In genomic region chr2:180566240-180566913, GRCm38 (mm10) we compare ENCODE assay signal across 10 mouse cellular contexts. TPM values are rescaled to one million over a fixed set of nuclear protein-coding genes. Genes with fewer than 3 reads are reported as not detected.
DNase-seq lines count a peak whose midpoint lies in the region; ATAC-seq and TF ChIP-seq lines count a peak whose summit lies in the region.
"Had no signal": no experiment of that assay in that cellular context is flagged by ENCODE, and none has a peak within 500 bp of the region (broad histone marks: within the 10 kb centered on the region; RNA-seq: fewer than 3 reads in every experiment).

No protein-coding gene starts in this region.

- peak; percentile 70 for DNase-seq in hindbrain, embryonic 14.5 days (ENCODE audit: low spot score)
- DNase-seq in adrenal gland, adult 2 months, result peak; percentile 41
- peak; percentile 57 for DNase-seq in embryo, embryonic 11.5 days (ENCODE audit: low read depth, low spot score)
- DNase-seq in limb, embryonic 11.5 days (ENCODE audit: low spot score), result peak; percentile 80

- ATAC-seq in hindbrain, embryonic 14.5 days (ENCODE audit: low FRiP score), result no peak
- ATAC-seq in hindbrain, embryonic 16.5 days, result no peak
- peak; percentile 62 for ATAC-seq in CD4-positive, CD25-positive, alpha-beta regulatory T cell, adult 4 months
- ATAC-seq in limb, embryonic 11.5 days (ENCODE audit: insufficient number of reproducible peaks, low FRiP score, low TSS enrichment, low read depth), result no peak
- no peak for ATAC-seq in erythroid progenitor cell, adult 5-6 weeks (replicated peaks; ENCODE audit: low FRiP score, poor library complexity, severe bottlenecking)

- H3K4me3 ChIP-seq in hindbrain, embryonic 14.5 days (replicated peaks; ENCODE audit: low read length), result no peak overlapping the region
- no peak overlapping the region for H3K4me3 ChIP-seq in hindbrain, embryonic 16.5 days (ENCODE audit: low read length)
- no peak overlapping the region for H3K4me3 ChIP-seq in limb, embryonic 11.5 days (ENCODE audit: low read depth, low read length)
- H3K4me3 ChIP-seq in olfactory bulb, adult 2 months (ENCODE audit: insufficient read depth, low read depth, low read length), result no peak overlapping the region
- H3K4me3 ChIP-seq: embryonic facial prominence, embryonic 15.5 days; midbrain, embryonic 12.5 days had no signal

- peaks cover 13% of the 10 kb centered on the region for H3K4me1 ChIP-seq in hindbrain, embryonic 14.5 days (replicated peaks; ENCODE audit: control insufficient read depth, insufficient read depth, low read length)
- H3K4me1 ChIP-seq in hindbrain, embryonic 16.5 days (ENCODE audit: control insufficient read depth, insufficient read depth, low read depth, low read length), result peaks cover 13% of the 10 kb centered on the region
- H3K4me1 ChIP-seq in limb, embryonic 11.5 days (ENCODE audit: control insufficient read depth, insufficient read depth, low read length), result peaks cover 5% of the 10 kb centered on the region; the same call in 1 of the 2 replicates
- no peaks in the 10 kb centered on the region for H3K4me1 ChIP-seq in olfactory bulb, adult 2 months (ENCODE audit: control insufficient read depth, insufficient read depth, low read length)

- peak; percentile 35; the same call in 1 of the 2 replicates for TF ChIP-seq CTCF in olfactory bulb, adult 2 months (IDR thresholded peaks at IDR 0.05; ENCODE audit: insufficient read depth, low read depth, low read length)

- H3K9ac ChIP-seq in hindbrain, embryonic 14.5 days, result no peak overlapping the region
- no peak overlapping the region for H3K9ac ChIP-seq in hindbrain, embryonic 16.5 days (ENCODE audit: low read depth, low read length)
- no peak overlapping the region for H3K9ac ChIP-seq in limb, embryonic 11.5 days (ENCODE audit: low read length)
- H3K9ac ChIP-seq: embryonic facial prominence, embryonic 15.5 days; midbrain, embryonic 12.5 days had no signal

- no peak overlapping the region for H3K27ac ChIP-seq in hindbrain, embryonic 14.5 days
- H3K27ac ChIP-seq in hindbrain, embryonic 16.5 days (ENCODE audit: low read depth, low read length), result no peak overlapping the region
- no peak overlapping the region for H3K27ac ChIP-seq in limb, embryonic 11.5 days (replicated peaks; ENCODE audit: low read depth, low read length)
- no peak overlapping the region for H3K27ac ChIP-seq in olfactory bulb, adult 2 months (ENCODE audit: insufficient read depth, low read depth, low read length)
- H3K27ac ChIP-seq: embryonic facial prominence, embryonic 15.5 days; midbrain, embryonic 12.5 days had no signal

- TF ChIP-seq POLR2A in olfactory bulb, adult 2 months (IDR thresholded peaks at IDR 0.05; ENCODE audit: insufficient read depth, low read depth, low read length), result no peak

- WGBS in hindbrain, embryonic 14.5 days, result 32% methylated on average over 13 of the region's 13 CpGs
- WGBS in hindbrain, embryonic 16.5 days, result 39% methylated on average over 13 of the region's 13 CpGs
- WGBS in limb, embryonic 11.5 days, result 37% methylated on average over 13 of the region's 13 CpGs
- 38% methylated on average over 13 of the region's 13 CpGs for WGBS in olfactory bulb, adult 2 months

- H3K36me3 ChIP-seq in hindbrain, embryonic 14.5 days (replicated peaks; ENCODE audit: control insufficient read depth, insufficient read depth), result no peaks in the 10 kb centered on the region
- no peaks in the 10 kb centered on the region for H3K36me3 ChIP-seq in hindbrain, embryonic 16.5 days (ENCODE audit: control insufficient read depth, insufficient read depth, low read length)
- no peaks in the 10 kb centered on the region for H3K36me3 ChIP-seq in limb, embryonic 11.5 days (ENCODE audit: control insufficient read depth, insufficient read depth, low read length)
- H3K36me3 ChIP-seq: embryonic facial prominence, embryonic 15.5 days; midbrain, embryonic 12.5 days had no signal

- H3K27me3 ChIP-seq in hindbrain, embryonic 14.5 days (ENCODE audit: control insufficient read depth, insufficient read depth, low read length), result 0 out of 2 replicates have a peak, but pooled peaks cover 7% of the 10 kb centered on the region
- no peaks in the 10 kb centered on the region for H3K27me3 ChIP-seq in hindbrain, embryonic 16.5 days (replicated peaks; ENCODE audit: control insufficient read depth, insufficient read depth, low read length)
- no peaks in the 10 kb centered on the region for H3K27me3 ChIP-seq in limb, embryonic 11.5 days (ENCODE audit: control insufficient read depth, insufficient read depth, low read length)
- H3K27me3 ChIP-seq: embryonic facial prominence, embryonic 15.5 days had no signal

- H3K4me2 ChIP-seq in hindbrain, embryonic 14.5 days (replicated peaks), result no peak overlapping the region
- H3K4me2 ChIP-seq in hindbrain, embryonic 16.5 days (ENCODE audit: low read length), result no peak overlapping the region
- no peak overlapping the region for H3K4me2 ChIP-seq in limb, embryonic 11.5 days (ENCODE audit: low read depth, severe bottlenecking)
- H3K4me2 ChIP-seq: embryonic facial prominence, embryonic 15.5 days; midbrain, embryonic 12.5 days had no signal

- no peaks in the 10 kb centered on the region for H3K9me3 ChIP-seq in hindbrain, embryonic 14.5 days (ENCODE audit: control insufficient read depth, low read length)
- H3K9me3 ChIP-seq in hindbrain, embryonic 16.5 days (ENCODE audit: control insufficient read depth, low read length), result no peaks in the 10 kb centered on the region
- H3K9me3 ChIP-seq in limb, embryonic 11.5 days (ENCODE audit: control insufficient read depth, low read length), result no peaks in the 10 kb centered on the region
- H3K9me3 ChIP-seq: embryonic facial prominence, embryonic 15.5 days; midbrain, embryonic 12.5 days had no signal

RNA-seq across cellular contexts. Expression of gene Mrgbp, which starts 14.7 kb away (rescaled TPM):
- 35.4 and 38.2 TPM in 2 replicates for polyA plus RNA-seq in hindbrain, embryonic 14.5 days (2014; fragmentation: Nextera tagmentation; extraction: Ambion mirVana)
- 36.8 and 38.1 TPM in 2 replicates for polyA plus RNA-seq in hindbrain, embryonic 16.5 days (2015; fragmentation: Nextera tagmentation; extraction: Ambion mirVana)
- polyA plus RNA-seq in CD4-positive, CD25-positive, alpha-beta regulatory T cell, adult 4 months (2017; shearing (Covaris generic)), result 10 to 100 TPM; 22.7 to 23.5 TPM
- 10 to 100 TPM; 17.0 to 17.8 TPM for total RNA-seq in adrenal gland, adult 2 months (2021)
- 19.3 and 21.3 TPM in 2 replicates for polyA plus RNA-seq in adrenal gland, adult 2 months (2012; rRNA removed)
- polyA plus RNA-seq in limb, embryonic 11.5 days (2014; fragmentation: Nextera tagmentation; extraction: Ambion mirVana), result 35.6 and 36.7 TPM in 2 replicates
- not detected in 2 replicates for polyA plus RNA-seq in olfactory bulb, adult 2 months (2012; ENCODE audit: insufficient read depth, insufficient read length, low replicate concordance, missing spikeins)
- total RNA-seq in erythroid progenitor cell, adult 5-6 weeks (2015; ENCODE audit: low replicate concordance), result 13.4 and 16.9 TPM in 2 replicates
- 12.1 and 14.3 TPM in 2 replicates for total RNA-seq in erythroid progenitor cell, adult 5-6 weeks (2017; ENCODE audit: low replicate concordance)

RNA-seq across cellular contexts. Expression of gene Ogfr, which starts 22.7 kb away (rescaled TPM):
- polyA plus RNA-seq in hindbrain, embryonic 14.5 days (2014; fragmentation: Nextera tagmentation; extraction: Ambion mirVana), result 88.4 and 90.2 TPM in 2 replicates
- polyA plus RNA-seq in hindbrain, embryonic 16.5 days (2015; fragmentation: Nextera tagmentation; extraction: Ambion mirVana), result 82.2 and 83.4 TPM in 2 replicates
- 10 to 100 TPM; 11.0 to 13.1 TPM for polyA plus RNA-seq in CD4-positive, CD25-positive, alpha-beta regulatory T cell, adult 4 months (2017; shearing (Covaris generic))
- 10 to 100 TPM; 36.0 to 41.5 TPM for total RNA-seq in adrenal gland, adult 2 months (2021)
- 23.6 and 24.5 TPM in 2 replicates for polyA plus RNA-seq in adrenal gland, adult 2 months (2012; rRNA removed)
- 100 and 109 TPM in 2 replicates for polyA plus RNA-seq in limb, embryonic 11.5 days (2014; fragmentation: Nextera tagmentation; extraction: Ambion mirVana)
- 125 TPM in 1 of 2 replicates, not detected in the other for polyA plus RNA-seq in olfactory bulb, adult 2 months (2012; ENCODE audit: insufficient read depth, insufficient read length, low replicate concordance, missing spikeins)
- 31.7 and 33.1 TPM in 2 replicates for total RNA-seq in erythroid progenitor cell, adult 5-6 weeks (2015; ENCODE audit: low replicate concordance)
- total RNA-seq in erythroid progenitor cell, adult 5-6 weeks (2017; ENCODE audit: low replicate concordance), result 25.0 and 55.8 TPM in 2 replicates

RNA-seq across cellular contexts. Expression of gene Col9a3, which starts 31.2 kb away (rescaled TPM):
- 61.4 and 65.7 TPM in 2 replicates for polyA plus RNA-seq in hindbrain, embryonic 14.5 days (2014; fragmentation: Nextera tagmentation; extraction: Ambion mirVana)
- 92.8 and 93.2 TPM in 2 replicates for polyA plus RNA-seq in hindbrain, embryonic 16.5 days (2015; fragmentation: Nextera tagmentation; extraction: Ambion mirVana)
- 1 to 10 TPM in 1 of 2 experiments, under 1 TPM in 1; 0.40 to 2.3 TPM for polyA plus RNA-seq in CD4-positive, CD25-positive, alpha-beta regulatory T cell, adult 4 months (2017; shearing (Covaris generic))
- under 1 TPM; 0.12 to 0.28 TPM for total RNA-seq in adrenal gland, adult 2 months (2021)
- polyA plus RNA-seq in adrenal gland, adult 2 months (2012; rRNA removed), result 0.33 and 0.39 TPM in 2 replicates
- polyA plus RNA-seq in limb, embryonic 11.5 days (2014; fragmentation: Nextera tagmentation; extraction: Ambion mirVana), result 45.8 and 48.9 TPM in 2 replicates
- not detected in 2 replicates for polyA plus RNA-seq in olfactory bulb, adult 2 months (2012; ENCODE audit: insufficient read depth, insufficient read length, low replicate concordance, missing spikeins)
- total RNA-seq in erythroid progenitor cell, adult 5-6 weeks (2015; ENCODE audit: low replicate concordance), result 1.1 and 2.1 TPM in 2 replicates
- 0.51 TPM in 1 of 2 replicates, not detected in the other for total RNA-seq in erythroid progenitor cell, adult 5-6 weeks (2017; ENCODE audit: low replicate concordance)

Comparison
In these comparisons a context has a peak if more than half of its experiments do, and no peak if none do; other contexts are left out.
1. RNA of gene Mrgbp, which starts 14.7 kb away (polyA plus RNA-seq): 35.4 to 38.2 TPM in hindbrain, embryonic 14.5 days, 36.8 to 38.1 TPM in hindbrain, embryonic 16.5 days, 35.6 to 36.7 TPM in limb, embryonic 11.5 days, 22.7 to 23.5 TPM in CD4-positive, CD25-positive, alpha-beta regulatory T cell, adult 4 months and 19.3 to 21.3 TPM in adrenal gland, adult 2 months; not detected in olfactory bulb, adult 2 months; every median in the first group is over 10 times any median in the second.
2. RNA of gene Col9a3, which starts 31.2 kb away (polyA plus RNA-seq): 92.8 to 93.2 TPM in hindbrain, embryonic 16.5 days, 61.4 to 65.7 TPM in hindbrain, embryonic 14.5 days and 45.8 to 48.9 TPM in limb, embryonic 11.5 days; 0.40 to 2.3 TPM in CD4-positive, CD25-positive, alpha-beta regulatory T cell, adult 4 months, 0.33 to 0.39 TPM in adrenal gland, adult 2 months and not detected in olfactory bulb, adult 2 months; every median in the first group is over 10 times any median in the second.
3. Peak in every context shown above with its lines, with median percentiles within 50 percentile points of each other: DNase-seq.